Mouse (Mus musculus) intestine, embryonic 15.5 days (tissue): ENCODE measurements around the gene Setd1b. TPM values are rescaled to one million over a fixed set of nuclear protein-coding genes. Genes with fewer than 3 reads are reported as not detected.

Experiments used
- ATAC-seq: fragments of 200-750 bp; cut with Nextera tagmentation; 2 replicates; pipeline ENCODE4 v1.8.0; 2017; ENCODE audit warnings: moderate TSS enrichment, moderate library complexity
- H3K27ac ChIP-seq: fragments of 300-500 bp; sonication (generic); 2 replicates; pipeline ENCODE4 v1.5.1; 2015; ENCODE audit warnings: mild to moderate bottlenecking, inconsistent platforms
- H3K27me3 ChIP-seq: fragments of 300-500 bp; sonication (generic); replicated peaks from 2 replicates; pipeline ENCODE4 v1.6.1; 2015; ENCODE audit warnings: inconsistent platforms
- H3K36me3 ChIP-seq: fragments of 300-500 bp; sonication (generic); 2 replicates; pipeline ENCODE4 v1.6.1; 2015; ENCODE audit warnings: inconsistent platforms
- H3K4me1 ChIP-seq: fragments of 300-500 bp; sonication (generic); replicated peaks from 2 replicates; pipeline ENCODE4 v1.6.1; 2015; ENCODE audit warnings: inconsistent platforms
- H3K4me2 ChIP-seq: fragments of 300-500 bp; sonication (generic); replicated peaks from 2 replicates; pipeline ENCODE4 v1.6.1; 2015; ENCODE audit warnings: mild to moderate bottlenecking, inconsistent platforms
- H3K4me3 ChIP-seq: fragments of 300-500 bp; sonication (generic); replicated peaks from 2 replicates; pipeline ENCODE4 v1.5.1; 2015; ENCODE audit warnings: inconsistent platforms
- H3K9ac ChIP-seq: fragments of 300-500 bp; sonication (generic); 2 replicates; pipeline ENCODE4 v1.6.1; 2015; ENCODE audit warnings: inconsistent platforms
- H3K9me3 ChIP-seq: fragments of 300-500 bp; sonication (generic); 2 replicates; pipeline ENCODE4 v1.6.1; 2016; ENCODE audit warnings: inconsistent platforms
- WGBS: fragments of 180-500 bp; shearing (Covaris S2); methylation state at CpG from one replicate; pipeline ENCODE4 v1.1.7; 2015; 5-methylcytosine and 5-hydroxymethylcytosine counted together
- polyA plus RNA-seq: library from polyadenylated mRNA; unstranded; fragments of >200 nt; fragmentation: Nextera tagmentation; extraction: Ambion mirVana; gene quantifications from 2 replicates; pipeline ENCODE4 v1.2.1, GENCODE M21; 2015

The Setd1b gene
- polyA plus RNA-seq, result 7.6 and 8.4 TPM in 2 replicates

DNA sequence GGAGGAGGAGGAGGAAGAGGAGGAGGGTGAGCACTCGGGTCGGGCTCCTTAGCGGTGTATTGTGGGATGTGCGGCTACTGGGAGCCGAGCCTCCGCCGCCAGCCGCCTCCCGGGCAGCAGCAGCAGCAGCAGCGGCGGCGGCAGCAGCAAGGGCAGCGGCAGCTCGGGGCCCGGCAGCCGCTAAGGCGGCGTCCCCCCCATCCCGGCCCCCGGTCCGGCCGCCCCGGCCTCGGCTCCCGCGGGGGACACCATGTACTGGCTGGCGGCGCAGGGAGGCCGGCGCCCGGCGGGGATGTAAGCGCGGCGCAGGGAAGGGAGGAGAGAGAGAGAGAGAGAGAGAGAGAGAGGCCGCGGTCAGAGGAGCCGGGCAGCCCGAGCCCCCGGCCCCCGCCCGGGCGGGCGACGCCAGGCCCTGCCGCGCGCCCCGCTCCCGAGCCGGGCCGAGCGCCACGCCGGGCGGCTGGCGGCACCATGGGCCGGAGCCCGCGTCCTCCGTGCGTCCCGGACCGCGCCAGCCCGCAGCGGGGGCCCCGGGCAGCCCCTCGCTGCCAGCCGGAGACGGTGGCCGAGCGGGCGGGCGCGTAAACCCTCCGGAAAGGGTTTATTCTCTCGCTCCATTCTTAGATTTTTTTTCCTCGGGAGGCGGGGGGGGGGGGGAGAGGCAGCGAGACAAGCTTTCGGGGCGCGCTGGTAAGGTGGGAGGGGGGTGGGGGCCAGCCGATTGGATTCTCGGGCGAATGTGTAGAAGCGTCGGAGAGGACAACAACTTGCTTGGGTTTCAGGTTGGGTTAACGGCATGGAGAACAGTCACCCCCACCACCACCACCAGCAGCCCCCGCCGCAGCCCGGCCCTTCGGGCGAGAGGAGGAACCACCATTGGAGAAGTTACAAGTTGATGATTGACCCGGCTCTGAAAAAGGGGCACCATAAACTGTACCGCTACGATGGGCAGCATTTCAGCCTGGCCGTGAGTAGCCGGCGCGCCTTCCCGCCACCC, at the start of gene Setd1b:
TSS of gene Setd1b (plus strand) at position 33 of the 997 bp plus-strand sequence.
- peak within 1 kb of the TSS; percentile 99 for H3K9ac ChIP-seq
- WGBS, result under 1% methylated on average over 70 of the region's 103 CpGs
- ATAC-seq, result peak; percentile 7

DNA sequence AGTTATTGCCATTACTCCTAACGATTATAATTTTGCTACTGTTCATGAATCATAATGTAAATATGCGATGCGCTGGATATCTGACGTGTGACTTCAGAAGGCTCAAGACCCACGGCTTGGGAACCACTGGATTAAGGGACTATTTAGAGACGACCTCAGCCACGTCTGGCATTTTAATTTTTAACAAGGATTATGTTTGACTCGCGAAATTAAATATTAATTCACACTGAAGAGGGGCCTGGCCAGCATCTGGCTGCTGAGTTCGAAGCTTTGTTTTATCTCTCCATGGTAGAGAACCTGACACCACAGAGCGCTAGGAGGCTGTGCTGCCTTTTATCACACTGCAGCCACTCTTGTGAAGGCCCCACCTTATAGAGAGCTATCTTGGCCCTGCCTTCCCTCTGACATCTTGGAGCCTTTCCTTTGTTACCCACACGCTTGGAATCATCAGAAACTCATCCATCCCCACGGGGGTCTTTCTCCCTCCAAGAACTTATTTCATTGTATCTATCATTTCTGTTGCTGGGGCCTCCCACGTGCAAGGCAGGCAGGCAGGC, 48.8 kb upstream of the Setd1b start:
- Histone ChIP-seq H3K27me3 (no peaks in the 10 kb centered on the region), H3K9me3 (no peaks in the 10 kb centered on the region), H3K4me1 (no peaks in the 10 kb centered on the region), H3K9ac (no peak overlapping the region), H3K4me2 (no peak overlapping the region), H3K4me3 (no peak overlapping the region), H3K36me3 (no peaks in the 10 kb centered on the region), H3K27ac (no peak overlapping the region)
- peak; percentile 56; the same call in 1 of the 2 replicates for ATAC-seq
- 64% methylated on average over 14 of the region's 14 CpGs for WGBS

More for the DNA sequence above, at the start of gene Setd1b:
- peak within 1 kb of the TSS; percentile 100 for H3K27ac ChIP-seq
- peak within 1 kb of the TSS; percentile 88 for H3K4me3 ChIP-seq
- no peaks in the 10 kb centered on the region for H3K9me3 ChIP-seq
- no peaks in the 10 kb centered on the region for H3K27me3 ChIP-seq
- peaks cover 29% of the 10 kb centered on the region for H3K4me1 ChIP-seq
- H3K36me3 ChIP-seq, result peaks cover 10% of the 10 kb centered on the region; the same call in 1 of the 2 replicates
- peak within 1 kb of the TSS; percentile 96 for H3K4me2 ChIP-seq

DNA sequence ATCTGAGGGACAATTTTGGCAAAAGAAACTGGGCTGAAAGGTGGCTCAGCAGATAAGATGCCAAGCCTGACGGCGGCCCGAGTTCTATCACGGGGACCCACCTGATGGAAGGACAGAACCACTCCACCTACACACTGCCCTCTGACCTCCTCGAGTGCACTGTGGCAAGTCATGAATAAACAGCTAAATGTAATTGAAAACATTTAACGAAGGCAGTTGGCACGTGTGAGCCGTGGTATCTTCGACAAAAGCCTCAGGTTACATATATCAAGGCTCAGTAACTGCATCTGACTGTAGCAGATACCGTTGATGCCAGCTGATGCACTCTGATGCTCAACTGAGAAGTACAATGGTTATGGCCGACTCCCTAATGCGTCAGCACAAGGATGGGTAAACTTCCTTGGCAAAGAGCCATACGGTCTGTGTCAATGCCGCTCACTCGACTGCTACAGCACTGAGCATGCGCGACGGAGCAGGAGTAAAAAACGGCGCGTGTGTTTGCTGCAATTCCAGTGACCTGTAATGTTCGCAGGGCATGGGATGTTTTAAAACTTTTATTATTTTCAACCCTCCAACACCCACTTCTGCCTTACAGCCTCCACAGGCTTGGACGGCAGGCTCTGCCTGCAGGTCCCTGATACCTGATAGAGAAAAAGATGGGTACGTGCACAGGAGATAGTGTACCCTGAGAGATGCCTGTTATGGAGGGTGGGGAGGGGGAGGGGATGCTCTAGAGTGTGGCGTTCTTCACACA, 47.6 kb upstream of the Setd1b start:
- Histone ChIP-seq H3K27ac (no peak overlapping the region), H3K4me3 (no peak overlapping the region)
- ATAC-seq, result peak; percentile 68; the same call in 1 of the 2 replicates

GRCm38 (mm10) chr5:123096299-123096698, 45.7 kb upstream of the Setd1b start:
- no peaks in the 10 kb centered on the region for H3K9me3 ChIP-seq
- 88% methylated on average over 8 of the region's 8 CpGs for WGBS
- H3K4me3 ChIP-seq, result no peak overlapping the region
- H3K9ac ChIP-seq, result no peak overlapping the region
- no peaks in the 10 kb centered on the region for H3K4me1 ChIP-seq
- no peak for ATAC-seq
- H3K4me2 ChIP-seq, result no peak overlapping the region
- H3K27ac ChIP-seq, result no peak overlapping the region
- H3K27me3 ChIP-seq, result no peaks in the 10 kb centered on the region
- H3K36me3 ChIP-seq, result no peaks in the 10 kb centered on the region

More for the DNA sequence above, 47.6 kb upstream of the Setd1b start:
- H3K4me2 ChIP-seq, result no peak overlapping the region
- no peak overlapping the region for H3K9ac ChIP-seq
- H3K27me3 ChIP-seq, result no peaks in the 10 kb centered on the region
- no peaks in the 10 kb centered on the region for H3K36me3 ChIP-seq
- H3K4me1 ChIP-seq, result no peaks in the 10 kb centered on the region
- H3K9me3 ChIP-seq, result no peaks in the 10 kb centered on the region
- WGBS, result 74% methylated on average over 25 of the region's 25 CpGs

- no peaks in the 10 kb centered on the region for H3K27me3 ChIP-seq
- no peak overlapping the region for H3K9ac ChIP-seq
- no peak overlapping the region for H3K27ac ChIP-seq
- ATAC-seq, result no peak
- H3K4me3 ChIP-seq, result no peak overlapping the region
- no peaks in the 10 kb centered on the region for H3K9me3 ChIP-seq
- no peaks in the 10 kb centered on the region for H3K36me3 ChIP-seq
- 83% methylated on average over 2 of the region's 2 CpGs for WGBS
- H3K4me1 ChIP-seq, result peaks cover under 1% of the 10 kb centered on the region; the same call in 1 of the 2 replicates
- no peak overlapping the region for H3K4me2 ChIP-seq
These were observed 43.5 kb upstream of the Setd1b start for GRCm38 (mm10) chr5:123098487-123098886.

- Histone ChIP-seq H3K4me2 (no peak overlapping the region), H3K4me3 (no peak overlapping the region), H3K27me3 (no peaks in the 10 kb centered on the region), H3K9me3 (no peaks in the 10 kb centered on the region), H3K4me1 (peaks cover 6% of the 10 kb centered on the region; the same call in 1 of the 2 replicates), H3K9ac (no peak overlapping the region), H3K36me3 (no peaks in the 10 kb centered on the region), H3K27ac (no peak overlapping the region)
- ATAC-seq, result no peak
- 56% methylated on average over 7 of the region's 7 CpGs for WGBS
These were observed 39.6 kb upstream of the Setd1b start for GRCm38 (mm10) chr5:123102376-123102775.

DNA sequence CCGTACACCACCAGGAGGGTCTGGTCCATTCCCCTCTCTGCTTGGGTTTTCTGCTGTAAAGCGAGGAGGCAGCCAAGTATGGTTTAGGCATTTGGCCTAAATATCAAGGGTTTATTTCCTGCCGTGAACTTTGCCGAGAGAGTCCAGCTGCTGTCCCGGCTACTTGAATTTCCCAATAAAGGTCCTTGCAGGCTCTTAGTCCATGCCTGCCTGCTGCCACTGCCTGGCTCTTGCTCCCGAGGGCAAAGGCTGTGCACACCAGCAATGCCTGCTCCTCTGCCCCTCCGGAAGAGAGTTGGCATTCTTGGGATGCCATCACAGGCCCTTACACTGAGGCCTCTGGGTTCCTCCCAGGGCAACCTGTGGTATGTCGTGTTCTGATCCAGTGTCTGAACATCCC, 38.4 kb upstream of the Setd1b start:
- peak; percentile 34; the same call in 1 of the 2 replicates for ATAC-seq
- Histone ChIP-seq H3K4me1 (peaks cover 6% of the 10 kb centered on the region; the same call in 1 of the 2 replicates), H3K4me3 (no peak overlapping the region), H3K4me2 (no peak overlapping the region), H3K9ac (no peak overlapping the region), H3K27me3 (no peaks in the 10 kb centered on the region), H3K9me3 (no peaks in the 10 kb centered on the region), H3K36me3 (no peaks in the 10 kb centered on the region), H3K27ac (peak overlapping the region; percentile 58)
- 38% methylated on average over 8 of the region's 8 CpGs for WGBS

DNA sequence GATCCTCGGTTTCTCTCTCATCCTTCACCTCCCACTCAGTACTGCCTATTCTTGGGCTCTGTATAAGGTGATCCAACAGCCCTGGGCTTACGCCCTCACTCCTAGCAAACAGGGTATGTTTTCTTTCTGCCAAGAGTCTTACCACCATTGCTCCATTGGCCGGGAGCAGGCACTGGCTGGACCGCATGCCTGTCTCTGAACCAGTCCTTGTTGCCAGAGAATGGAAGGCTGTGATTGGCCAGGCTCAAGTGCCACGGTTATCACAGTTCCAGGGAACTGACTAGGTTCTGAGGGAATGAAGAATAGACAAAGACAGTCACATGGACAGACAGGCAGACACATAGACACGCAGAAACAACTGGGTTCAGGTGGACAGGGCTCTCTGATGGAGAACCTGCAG, 37.2 kb upstream of the Setd1b start:
- H3K4me3 ChIP-seq, result no peak overlapping the region
- H3K27me3 ChIP-seq, result no peaks in the 10 kb centered on the region
- no peak for ATAC-seq
- no peak overlapping the region for H3K27ac ChIP-seq
- no peaks in the 10 kb centered on the region for H3K36me3 ChIP-seq
- peaks cover 9% of the 10 kb centered on the region; the same call in 1 of the 2 replicates for H3K4me1 ChIP-seq
- 82% methylated on average over 6 of the region's 6 CpGs for WGBS
- H3K9me3 ChIP-seq, result no peaks in the 10 kb centered on the region
- no peak overlapping the region for H3K9ac ChIP-seq
- no peak overlapping the region for H3K4me2 ChIP-seq

DNA sequence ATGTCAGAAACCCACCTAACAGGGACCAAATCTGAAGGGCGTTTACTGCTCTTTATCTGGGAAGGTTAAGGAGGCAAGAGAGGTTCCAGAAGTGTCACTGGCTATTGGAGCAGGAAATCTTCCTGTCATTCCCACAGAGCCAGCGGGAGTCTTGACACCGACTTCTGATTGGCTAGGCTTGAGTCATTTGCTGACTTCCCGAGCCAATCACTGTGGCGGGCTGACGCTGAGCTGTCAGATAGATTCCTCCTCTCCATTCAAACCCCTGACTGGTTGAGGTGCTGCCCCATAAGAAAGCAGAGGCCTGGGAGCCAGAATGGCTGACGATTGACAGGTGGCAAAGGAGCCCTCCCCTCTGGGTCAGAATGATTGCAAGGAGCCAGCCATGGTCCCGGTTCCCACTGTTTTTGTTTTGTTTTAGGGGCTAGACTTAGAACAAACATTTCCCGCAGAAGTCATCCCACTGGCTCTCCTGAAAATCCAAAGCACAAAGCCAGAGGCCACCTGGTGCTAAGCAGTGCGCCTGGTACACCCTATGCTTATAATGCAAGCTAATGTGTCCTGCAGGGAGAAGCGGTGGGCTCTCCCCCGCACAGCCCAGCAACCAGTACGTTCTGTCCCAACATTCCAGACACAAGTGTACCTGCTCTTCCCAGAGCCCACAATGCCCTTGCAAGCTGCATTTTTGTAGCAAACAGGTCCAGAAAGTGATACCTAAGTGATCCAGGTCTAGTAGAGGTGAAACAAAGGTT, 32.4 kb upstream of the Setd1b start:
- Histone ChIP-seq H3K4me1 (0 out of 2 replicates have a peak, but pooled peaks cover 6% of the 10 kb centered on the region), H3K27me3 (no peaks in the 10 kb centered on the region), H3K4me3 (peak overlapping the region; percentile 9; the same call in 1 of the 2 replicates), H3K27ac (no peak overlapping the region), H3K4me2 (peak overlapping the region; percentile 40), H3K9me3 (no peaks in the 10 kb centered on the region), H3K9ac (no peak overlapping the region), H3K36me3 (no peaks in the 10 kb centered on the region)
- 32% methylated on average over 13 of the region's 13 CpGs for WGBS
- ATAC-seq, result peak; percentile 59; the same call in 1 of the 2 replicates

DNA sequence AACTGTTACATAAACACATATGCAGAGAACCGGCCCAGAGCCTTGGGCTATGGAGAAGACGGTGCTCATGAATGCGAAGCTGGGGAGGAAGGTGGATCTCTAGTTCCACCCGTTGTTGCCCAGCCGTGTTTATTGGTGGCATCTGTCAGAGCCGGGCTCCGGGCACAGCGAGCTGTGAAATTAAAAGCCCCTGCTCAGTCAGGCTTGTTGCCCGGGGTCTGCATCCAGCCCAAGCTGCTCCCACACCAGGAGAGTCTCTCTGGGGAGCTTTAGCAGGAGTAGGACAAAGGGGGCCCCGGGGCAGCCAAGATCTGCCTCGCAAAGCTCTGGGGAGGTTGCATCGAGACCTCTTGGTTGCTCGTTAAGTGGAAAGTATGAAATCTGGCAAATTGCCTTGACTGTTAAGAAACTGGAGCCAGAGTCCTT, 31.7 kb upstream of the Setd1b start:
- H3K9me3 ChIP-seq, result no peaks in the 10 kb centered on the region
- 0 out of 2 replicates have a peak, but pooled peaks cover 6% of the 10 kb centered on the region for H3K4me1 ChIP-seq
- no peaks in the 10 kb centered on the region for H3K36me3 ChIP-seq
- H3K27ac ChIP-seq, result no peak overlapping the region
- no peak overlapping the region for H3K4me2 ChIP-seq
- ATAC-seq, result no peak
- H3K4me3 ChIP-seq, result no peak overlapping the region
- WGBS, result 67% methylated on average over 13 of the region's 13 CpGs
- H3K27me3 ChIP-seq, result no peaks in the 10 kb centered on the region
- H3K9ac ChIP-seq, result no peak overlapping the region

GRCm38 (mm10) chr5:123114109-123114508, 27.9 kb upstream of the Setd1b start:
- 0 out of 2 replicates have a peak, but pooled peaks cover 6% of the 10 kb centered on the region for H3K4me1 ChIP-seq
- H3K9ac ChIP-seq, result no peak overlapping the region
- no peaks in the 10 kb centered on the region for H3K27me3 ChIP-seq
- H3K4me3 ChIP-seq, result no peak overlapping the region
- H3K36me3 ChIP-seq, result no peaks in the 10 kb centered on the region
- ATAC-seq, result no peak
- WGBS, result 70% methylated on average over 11 of the region's 11 CpGs
- H3K9me3 ChIP-seq, result no peaks in the 10 kb centered on the region
- no peak overlapping the region for H3K4me2 ChIP-seq
- no peak overlapping the region for H3K27ac ChIP-seq
